Mouse (Mus musculus): ENCODE results near the gene Shkbp1.

Shkbp1 gene

DNA sequence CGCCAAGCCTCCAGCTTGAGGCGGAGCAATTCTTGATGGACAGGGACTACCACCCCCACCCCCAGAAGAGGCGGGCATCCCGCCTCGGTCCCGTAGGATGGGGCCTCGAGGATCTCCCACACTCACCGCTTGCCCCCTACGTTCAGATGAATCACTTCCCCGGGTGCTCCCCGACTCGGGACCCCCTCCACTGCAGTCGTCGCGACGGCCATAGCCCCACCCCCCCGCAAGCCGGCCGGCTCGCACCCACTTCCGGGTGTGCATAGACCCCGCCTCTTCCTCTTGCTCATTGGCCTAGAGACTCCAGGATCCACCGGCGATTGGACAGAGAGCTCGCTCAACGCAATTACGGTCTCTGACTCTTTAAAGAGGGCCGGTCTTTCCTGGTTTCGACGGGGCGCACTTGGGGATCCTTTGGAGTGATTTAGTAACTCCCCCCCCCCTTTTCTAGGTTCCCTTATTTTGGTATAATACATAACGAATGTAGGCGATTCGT is at the start of gene Shkbp1:
Shkbp1 (minus strand) TSS at position 275 of the 496 bp plus-strand sequence.
- peak; percentile 76 for DNase-seq (ENCODE audit: low read depth, low spot score)

- DNase-seq (ENCODE audit: low read depth, low spot score), result no peak
Measured at GRCm38 (mm10) chr7:27404203-27404942, 48.6 kb upstream of the Shkbp1 start.

GRCm38 (mm10) chr7:27402675-27403074 is 46.9 kb upstream of the Shkbp1 start:
- no peak for DNase-seq (ENCODE audit: low read depth, low spot score)

DNA sequence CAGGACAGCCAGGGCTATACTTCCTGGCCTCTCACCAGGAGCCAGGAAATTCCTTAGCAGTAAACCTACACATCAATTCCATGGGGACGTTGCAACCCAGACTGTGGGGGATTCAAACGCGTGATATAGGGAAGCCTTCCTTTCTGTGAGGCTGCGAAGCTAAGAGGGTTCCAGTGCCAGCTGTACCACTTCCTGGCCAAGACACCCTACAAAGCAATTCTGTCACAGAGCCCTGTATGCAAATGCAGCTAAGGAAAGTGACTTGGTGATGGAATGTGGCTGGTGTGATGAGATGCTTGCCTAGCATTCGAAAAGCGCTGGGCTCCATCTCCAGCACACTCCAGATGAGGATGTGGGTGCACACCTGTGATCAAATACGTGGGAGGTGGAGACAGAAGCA is 44.7 kb upstream of the Shkbp1 start:
- no peak for DNase-seq (ENCODE audit: low read depth, low spot score)

DNA sequence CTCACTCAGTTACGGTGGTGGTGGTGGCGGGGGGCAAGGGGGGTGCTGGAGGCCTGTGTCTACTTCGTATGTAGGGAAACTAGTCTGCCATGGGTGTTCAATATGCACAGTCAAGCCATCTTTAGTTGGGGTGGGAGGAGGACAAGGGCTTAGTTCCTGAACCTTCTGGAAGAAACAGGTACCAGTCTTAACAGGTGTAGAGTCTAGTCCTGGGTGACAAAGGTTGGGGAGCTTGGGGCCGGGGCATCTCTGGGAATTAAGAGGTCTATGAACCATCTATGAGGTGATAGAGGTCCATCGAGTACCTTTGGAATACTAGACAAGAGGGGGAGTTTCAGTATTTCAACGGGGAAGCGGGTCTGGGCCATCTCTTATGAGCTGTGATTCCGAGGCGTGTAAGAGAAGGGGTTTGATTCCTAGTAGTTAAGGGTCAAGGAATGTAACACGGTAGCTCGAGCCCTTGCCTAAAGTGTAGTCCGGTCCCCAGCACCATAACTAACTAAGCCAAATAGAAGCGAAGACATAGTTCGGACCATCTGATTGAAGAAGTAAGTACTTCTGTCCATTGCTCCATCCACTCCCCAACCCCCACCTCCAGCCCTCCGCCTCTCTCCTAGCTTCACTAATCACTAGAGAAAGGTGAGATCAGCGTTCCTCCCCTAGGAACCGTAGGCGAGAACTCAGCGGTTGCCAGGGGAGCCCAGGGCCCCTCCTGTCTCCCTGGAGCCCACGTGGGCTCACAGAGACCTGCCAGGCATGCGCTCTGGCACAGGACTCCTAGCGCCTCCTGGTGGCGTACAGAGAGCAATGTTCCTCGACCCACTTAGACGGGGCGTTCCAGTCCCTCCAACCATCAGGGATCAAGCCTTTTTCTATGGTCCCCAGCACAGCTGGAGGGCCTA is 41.5 kb upstream of the Shkbp1 start:
- DNase-seq (ENCODE audit: low read depth, low spot score), result no peak

DNA sequence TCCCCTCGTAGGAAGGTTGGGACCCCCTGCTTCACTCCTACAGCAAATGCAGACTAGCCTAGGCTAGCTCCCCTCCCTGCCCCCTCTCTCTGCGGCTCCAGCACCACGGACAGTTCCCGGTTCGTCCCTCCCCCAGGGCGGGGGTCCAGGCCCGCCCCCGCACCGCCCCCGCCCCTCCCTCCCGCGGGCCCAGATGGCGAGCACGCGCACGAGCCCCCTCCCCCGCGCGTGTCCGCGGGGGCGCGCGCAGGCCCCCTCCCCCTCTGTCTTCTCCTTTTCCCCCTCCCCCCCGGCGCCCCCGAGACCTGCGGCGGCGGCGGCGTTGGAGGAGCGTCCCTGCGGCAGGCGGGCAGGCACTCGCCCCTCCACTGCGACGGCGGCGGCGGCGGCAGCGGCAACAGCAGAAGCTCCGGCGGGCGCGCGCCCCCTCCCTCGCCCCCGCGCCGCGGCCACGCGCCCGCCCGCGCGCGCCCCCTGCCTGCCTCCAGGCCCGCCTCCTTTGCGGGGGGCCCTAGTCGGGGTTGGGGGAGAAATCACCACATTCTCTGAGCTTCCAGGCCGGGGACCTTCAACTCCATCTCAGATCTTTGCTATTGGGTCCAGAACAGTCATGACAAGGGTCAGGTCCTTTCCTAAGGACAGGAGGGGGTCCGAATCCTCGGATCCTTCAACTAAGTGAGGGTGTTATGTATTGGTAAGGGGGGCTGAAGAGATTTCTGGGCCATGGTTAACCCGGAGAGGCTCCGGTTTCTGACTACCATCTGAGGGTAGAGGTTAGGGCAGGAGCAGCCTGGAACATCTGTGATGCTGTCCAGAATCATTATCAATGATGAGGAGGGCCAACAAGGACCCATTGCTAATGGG is 40.6 kb upstream of the Shkbp1 start:
- no peak for DNase-seq (ENCODE audit: low read depth, low spot score)

- no peak for DNase-seq (ENCODE audit: low read depth, low spot score)
Measured at GRCm38 (mm10) chr7:27395521-27396183, 39.8 kb upstream of the Shkbp1 start.

GRCm38 (mm10) chr7:27391416-27391815 is 35.6 kb upstream of the Shkbp1 start:
- DNase-seq (ENCODE audit: low read depth, low spot score), result no peak

GRCm38 (mm10) chr7:27389213-27389612 is 33.4 kb upstream of the Shkbp1 start:
- no peak for DNase-seq (ENCODE audit: low read depth, low spot score)

- no peak for DNase-seq (ENCODE audit: low read depth, low spot score)
Measured at GRCm38 (mm10) chr7:27384731-27385130, 28.9 kb upstream of the Shkbp1 start.

DNA sequence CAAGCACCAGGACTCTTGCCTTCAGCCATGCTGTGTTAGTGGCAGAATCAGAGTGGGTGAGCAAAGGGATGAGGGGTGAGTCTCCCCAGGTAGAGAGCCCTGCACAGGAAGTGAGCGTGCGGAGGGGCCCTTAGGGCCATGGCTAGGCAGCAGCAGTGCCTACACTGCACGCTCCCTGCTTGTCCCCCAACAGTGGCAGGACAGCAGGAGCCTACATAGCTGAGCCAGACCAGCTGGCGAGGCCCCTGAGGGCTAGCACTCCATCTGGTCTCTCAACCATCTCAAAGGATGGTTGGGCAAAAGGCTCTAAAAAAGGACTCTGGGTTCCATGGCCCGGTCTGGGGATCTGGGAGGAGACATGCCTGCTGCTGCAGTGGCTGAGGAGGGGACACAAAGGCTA is 28.3 kb upstream of the Shkbp1 start:
- DNase-seq (ENCODE audit: low read depth, low spot score), result no peak

DNA sequence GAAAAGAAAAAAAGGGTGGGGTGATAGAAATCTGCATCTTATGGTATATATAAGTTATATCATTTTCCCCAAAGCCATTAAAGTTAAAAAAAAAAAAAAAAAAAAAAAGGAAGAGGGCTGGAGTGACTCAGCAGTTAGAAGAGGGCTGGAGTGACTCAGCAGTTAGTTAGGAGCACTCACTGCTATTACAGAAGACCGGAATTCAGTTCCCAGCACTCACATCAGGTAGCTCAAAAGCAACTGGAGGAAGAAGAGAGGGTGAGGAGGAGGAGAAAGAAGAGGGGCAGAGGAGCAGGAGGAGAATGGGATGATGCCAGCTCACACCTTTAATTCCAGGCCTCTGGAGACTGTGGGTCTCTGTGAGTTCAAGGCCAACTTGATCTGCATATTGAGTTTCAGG is 27.4 kb upstream of the Shkbp1 start:
- no peak for DNase-seq (ENCODE audit: low read depth, low spot score)

- no peak for DNase-seq (ENCODE audit: low read depth, low spot score)
Measured at GRCm38 (mm10) chr7:27381560-27381959, 25.7 kb upstream of the Shkbp1 start.

DNA sequence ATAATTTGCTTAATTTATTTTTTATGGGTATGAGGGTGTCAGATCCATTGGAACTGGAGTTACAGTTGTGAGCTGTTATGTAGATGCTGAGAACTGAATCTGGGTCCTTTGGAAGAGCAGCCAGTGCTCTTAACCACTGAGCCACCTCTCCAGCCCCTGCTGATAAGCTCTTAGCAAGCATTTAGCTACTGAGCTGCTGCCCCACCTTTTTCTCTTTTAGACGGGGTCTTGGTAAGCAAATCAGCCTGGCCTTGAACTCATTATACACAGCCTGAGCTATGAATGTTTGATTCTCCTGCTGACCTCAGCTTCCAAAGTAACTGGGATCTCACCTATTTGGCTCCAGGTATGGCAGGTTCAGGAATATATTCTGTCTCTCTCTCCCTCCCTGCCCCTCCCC is 25.2 kb upstream of the Shkbp1 start:
- no peak for DNase-seq (ENCODE audit: low read depth, low spot score)

- DNase-seq (ENCODE audit: low read depth, low spot score), result no peak
Measured at GRCm38 (mm10) chr7:27379836-27380235, 24.0 kb upstream of the Shkbp1 start.

GRCm38 (mm10) chr7:27378431-27378830 is 22.6 kb upstream of the Shkbp1 start:
- DNase-seq (ENCODE audit: low read depth, low spot score), result no peak

DNA sequence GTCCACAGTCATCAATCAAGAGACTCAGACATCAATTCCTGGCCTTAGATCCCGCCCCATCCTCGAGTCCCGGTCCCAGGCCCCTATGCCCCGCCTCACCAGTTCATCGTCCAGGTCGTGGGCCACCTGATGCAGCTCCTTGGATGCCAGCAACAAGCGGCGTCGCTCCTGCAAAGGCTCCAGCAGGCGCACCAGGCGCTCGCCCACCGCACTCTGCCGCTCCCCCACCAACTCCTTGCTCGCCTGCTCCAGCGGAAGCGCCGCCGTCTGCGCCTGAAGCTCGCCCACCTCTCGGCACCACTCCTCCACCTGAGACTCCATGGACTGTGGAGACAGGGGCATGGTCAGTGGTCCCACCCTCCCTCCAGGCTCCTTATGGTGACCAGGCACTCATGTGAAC is 19.5 kb upstream of the Shkbp1 start:
- no peak for DNase-seq (ENCODE audit: low read depth, low spot score)

- no peak for DNase-seq (ENCODE audit: low read depth, low spot score)
Measured at GRCm38 (mm10) chr7:27371715-27372462, 16.1 kb upstream of the Shkbp1 start.

DNA sequence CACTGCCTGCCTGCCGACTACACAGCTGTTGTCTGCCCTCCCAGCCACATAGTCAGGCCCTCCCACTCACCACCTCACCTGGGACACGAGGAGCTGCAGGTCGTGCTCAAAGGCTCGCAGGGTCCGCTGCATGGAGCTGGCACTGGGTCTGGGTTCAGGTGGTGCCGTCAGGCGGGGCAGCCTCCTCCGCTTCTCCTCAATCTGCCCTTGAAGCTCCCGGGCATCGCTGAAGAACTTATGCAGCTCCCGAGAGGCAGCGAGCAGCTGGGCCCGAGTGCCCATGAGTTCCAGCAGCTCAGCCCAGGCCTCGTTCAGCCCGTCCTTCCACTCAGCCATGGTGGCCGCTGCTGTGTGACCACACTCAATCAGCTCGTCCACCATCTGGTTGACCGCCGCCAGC is 13.3 kb upstream of the Shkbp1 start:
- DNase-seq (ENCODE audit: low read depth, low spot score), result no peak

DNA sequence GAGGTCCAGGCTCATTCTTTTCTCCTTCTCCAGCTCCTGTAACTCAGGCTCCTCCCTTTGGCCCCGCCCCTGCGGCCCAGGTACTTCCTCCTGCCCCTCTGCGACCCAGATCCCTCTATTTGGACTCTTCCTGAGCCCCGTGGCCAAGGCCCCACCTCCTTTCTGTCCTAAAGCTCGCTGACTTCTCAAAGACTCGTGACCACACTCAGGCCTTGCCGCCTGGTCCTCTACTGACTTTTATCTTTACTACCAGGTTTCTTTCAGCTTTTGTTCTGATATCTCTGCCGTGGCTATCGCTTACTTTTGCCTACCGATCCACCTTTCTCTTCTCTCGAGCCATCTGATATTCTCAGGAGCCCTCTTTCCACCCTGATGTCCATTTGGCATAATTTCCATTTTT is 12.2 kb upstream of the Shkbp1 start:
- DNase-seq (ENCODE audit: low read depth, low spot score), result no peak
